Mouse (Mus musculus) testis, postnatal 10 days (tissue): ENCODE data around the gene Poc1a.

Experiments
- DNase-seq: peaks from one replicate; pipeline ENCODE4 v3.0.0; 2021; ENCODE audit warnings: low spot score

The Poc1a gene

DNA sequence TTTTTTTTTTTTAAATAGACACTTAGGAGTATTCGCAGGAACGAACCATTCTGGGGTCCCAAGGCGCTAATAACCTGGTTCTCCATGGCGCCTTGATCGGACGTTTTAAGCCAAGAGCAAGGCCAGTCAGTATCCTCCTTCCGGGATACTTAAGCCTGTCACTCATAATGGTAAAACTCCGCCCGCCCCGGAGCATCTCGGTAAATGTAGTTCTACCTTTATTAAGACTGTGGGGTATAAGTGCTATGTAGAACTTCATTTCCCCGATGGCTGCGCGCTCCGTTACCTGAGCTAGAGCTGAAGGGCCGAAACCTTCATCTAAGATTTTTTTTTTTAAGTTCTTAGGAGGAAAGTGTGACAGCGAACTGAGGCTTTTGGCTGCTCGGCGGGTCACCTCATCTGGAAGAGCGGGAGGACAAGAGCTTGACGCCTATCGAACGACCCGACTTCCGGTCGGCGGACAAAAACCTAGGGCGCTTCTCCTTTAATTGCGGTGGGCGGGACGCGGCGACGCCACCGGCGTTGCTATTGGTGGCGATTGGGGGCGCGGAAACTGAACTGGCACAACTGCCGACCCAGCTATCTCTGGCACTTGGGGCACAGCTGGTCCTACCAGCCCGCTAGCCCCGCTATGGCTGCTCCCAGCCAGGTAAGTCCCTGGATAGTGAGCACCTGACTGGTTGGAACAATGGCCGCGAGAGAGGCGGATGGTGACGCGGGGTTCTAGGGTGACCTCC is at the start of gene Poc1a:
TSS of gene Poc1a (plus strand) at position 254 of the 737 bp plus-strand sequence.
- peak; percentile 96 for DNase-seq

DNA sequence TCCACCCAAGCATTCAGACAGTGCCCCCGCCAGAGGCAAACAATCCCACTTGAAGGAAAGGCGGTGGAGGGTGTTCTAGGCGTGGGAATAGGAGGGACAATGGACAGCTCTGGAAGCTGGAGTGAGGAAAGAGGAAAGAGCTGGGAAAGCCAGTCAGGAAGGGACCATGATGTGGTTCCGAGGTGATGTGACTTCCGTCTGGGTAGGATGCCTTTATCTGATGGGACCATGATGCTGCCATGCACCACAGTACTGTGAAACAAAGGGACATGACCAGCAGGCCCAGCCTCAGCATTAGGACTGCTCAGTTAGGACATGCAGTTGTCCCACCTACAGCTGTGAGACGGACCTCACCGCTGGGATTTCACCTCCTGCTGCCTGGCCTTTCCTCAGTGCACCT is 49.6 kb upstream of the Poc1a start:
- no peak for DNase-seq

DNA sequence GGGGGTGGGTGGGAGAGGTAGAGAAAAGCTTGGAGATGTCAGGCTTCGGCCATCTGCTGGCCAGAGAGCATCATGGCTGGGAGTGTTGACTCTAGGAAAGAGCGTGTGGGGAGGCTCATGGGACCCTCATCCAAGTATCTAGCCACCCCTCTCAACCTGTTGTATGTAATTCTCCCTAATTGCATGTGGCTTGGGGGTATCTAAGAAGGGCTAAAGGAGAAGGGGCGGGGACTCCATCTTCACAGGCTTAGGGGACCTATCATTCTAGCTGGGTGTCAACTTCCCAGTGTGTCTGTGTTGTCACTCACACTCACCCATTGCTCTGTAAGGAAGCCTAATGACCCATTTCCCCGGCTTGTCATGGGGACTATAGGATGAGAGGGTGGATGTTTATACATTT is 49.0 kb upstream of the Poc1a start:
- no peak for DNase-seq

DNA sequence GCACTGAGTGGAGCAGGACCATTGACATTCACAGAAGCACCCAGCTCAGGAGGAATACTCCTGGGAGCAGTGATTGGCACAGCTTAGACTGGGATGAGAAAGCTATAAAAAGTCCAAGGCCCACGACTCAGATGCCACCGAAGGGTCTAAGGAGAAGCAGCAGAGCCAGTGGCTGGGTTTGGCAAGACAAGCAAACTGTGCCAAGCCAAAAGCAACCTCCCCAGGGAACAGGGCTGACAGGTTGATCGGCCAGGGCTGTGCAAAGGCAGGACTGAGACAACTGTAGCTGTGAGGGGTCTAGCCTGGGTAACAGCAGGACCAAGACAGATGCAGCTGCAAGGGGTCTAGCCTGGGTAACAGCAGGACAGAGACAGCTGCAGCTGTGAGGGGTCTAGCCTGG is 47.9 kb upstream of the Poc1a start:
- no peak for DNase-seq

DNA sequence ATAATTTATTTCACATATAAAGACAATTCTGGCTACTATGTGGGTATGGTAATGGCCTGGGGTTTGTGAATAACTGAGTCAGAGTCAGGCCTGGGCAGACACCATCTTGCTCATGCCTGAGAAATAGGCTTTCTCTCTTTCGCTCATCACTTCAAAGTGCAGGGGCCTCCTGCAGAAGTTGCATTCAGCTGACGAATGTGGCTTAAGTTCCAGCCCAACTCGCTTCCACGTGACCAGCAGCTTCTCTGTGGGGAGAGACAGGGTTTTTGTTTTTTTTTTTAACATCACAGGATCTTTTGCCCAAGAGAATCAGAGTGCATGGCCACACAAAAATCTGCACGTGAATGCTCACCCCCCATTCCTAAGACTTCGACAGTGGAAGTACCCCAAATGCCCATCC is 46.9 kb upstream of the Poc1a start:
- DNase-seq: no peak

DNA sequence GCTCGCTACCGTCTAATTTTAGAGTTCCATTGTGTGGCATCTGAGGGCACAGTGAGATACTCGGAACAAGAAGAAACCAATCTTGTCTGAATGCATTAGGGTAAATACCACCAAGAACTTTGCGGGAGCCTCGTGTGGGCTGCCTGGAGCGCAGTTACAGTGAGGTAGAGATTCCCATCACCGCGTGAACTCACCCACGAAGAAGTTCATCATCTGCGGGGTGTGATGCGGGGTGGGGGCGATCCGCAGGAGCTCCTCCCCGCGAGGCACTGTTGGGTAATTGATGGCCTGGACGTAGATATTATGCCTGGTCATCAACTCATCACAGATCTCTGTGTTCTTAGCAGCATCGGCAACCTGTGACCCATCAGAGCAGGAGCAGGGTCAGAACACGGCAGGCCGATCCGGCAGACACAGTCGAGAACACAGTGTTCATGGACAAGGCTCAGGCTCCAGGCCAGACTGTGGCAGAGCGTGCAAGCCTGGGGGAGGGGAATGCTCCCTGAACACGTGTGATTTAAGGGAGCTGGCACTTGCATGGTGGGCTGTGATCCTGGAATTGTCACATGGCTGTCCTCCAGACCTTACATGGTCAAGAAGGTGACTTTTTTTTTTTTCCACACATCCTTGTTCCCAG is 45.5 kb upstream of the Poc1a start:
- DNase-seq: peak; percentile 77

DNA sequence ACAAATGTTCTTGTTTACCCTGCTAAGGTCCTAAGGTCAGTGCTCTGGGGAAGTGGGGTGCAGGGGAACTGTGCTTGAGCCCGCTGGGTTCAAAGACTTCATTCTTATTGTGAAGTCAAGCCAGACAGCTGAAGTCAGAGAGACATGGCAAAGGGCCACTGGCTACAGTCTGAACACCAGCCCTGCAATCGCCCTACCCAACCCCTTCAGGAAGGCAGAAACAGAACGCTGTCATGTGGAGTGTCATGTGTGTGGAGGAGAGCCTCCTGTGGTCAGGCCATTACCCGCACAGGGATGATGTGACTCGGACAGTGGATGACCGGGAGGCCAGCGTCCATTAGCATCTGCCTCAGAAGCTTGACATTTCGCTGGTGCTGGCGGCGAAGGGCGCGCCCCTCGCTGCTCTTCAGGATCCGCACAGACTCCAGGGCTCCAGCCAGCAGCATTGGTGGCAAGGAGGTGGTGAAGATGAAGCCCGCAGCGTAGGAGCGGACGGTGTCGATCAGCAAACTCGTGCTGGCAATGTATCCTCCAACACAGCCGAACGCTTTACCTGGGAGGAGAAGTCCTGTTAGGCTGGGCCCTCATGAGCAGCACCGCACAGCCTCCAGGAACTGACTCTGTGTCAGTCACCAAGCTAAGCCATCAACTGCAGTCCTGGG is 44.6 kb upstream of the Poc1a start:
- DNase-seq: no peak

DNA sequence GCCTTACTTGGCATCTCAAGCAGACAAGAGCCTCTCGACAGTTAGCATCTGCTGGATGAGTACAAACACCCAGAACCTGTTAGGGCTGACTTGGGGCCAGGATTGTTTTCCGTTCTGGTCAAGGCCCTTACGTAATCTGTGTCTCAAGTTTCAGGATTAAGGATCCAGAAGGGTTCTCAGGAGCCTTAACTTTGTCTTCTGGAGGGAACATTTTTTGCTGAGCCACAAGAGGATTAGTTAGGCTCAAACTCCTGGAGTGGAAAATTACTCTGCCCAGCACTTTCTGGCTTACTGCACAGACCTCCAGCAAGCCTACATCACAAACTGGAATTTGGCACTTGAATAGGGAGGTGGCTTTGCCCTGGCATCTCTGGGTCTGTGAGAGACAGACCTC is 44.0 kb upstream of the Poc1a start:
- no peak for DNase-seq

DNA sequence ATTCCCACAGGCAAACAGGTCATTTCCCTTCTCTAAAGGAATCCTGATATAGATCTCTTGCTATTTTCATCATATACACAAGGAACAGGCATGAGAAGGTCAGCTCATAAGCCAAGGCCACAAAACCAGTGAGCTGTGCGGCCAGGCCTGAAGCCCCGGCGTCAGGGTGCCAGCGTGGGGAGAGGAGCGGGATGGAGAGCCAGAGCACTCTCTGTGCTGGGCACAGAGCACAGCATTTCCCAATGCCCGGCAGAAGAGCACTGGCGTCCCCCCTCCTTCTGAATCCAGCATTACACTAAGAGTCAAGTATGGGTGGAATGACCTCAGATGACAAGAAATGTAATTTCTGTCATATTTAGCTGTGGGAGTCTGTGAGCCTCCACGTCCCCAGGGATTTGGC is 43.5 kb upstream of the Poc1a start:
- no peak for DNase-seq

DNA sequence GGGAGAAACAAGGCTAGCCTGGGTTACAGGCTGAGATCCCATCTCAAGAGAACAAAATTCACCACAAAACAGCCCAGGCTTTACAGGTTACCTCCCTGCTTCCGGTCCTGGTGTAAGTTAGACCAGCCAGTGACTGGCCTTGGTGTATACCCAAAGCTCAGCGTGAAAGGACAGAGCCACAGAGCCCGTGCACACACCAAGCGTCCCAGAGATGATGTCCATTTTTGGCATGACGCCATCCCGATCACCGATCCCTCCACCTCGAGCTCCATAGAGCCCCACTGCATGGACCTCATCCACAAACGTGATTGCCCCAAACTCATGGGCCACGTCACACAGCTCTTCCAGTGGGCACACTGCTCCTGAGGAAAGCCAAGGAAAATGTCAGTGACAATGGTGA is 43.0 kb upstream of the Poc1a start:
- DNase-seq: peak; percentile 60

DNA sequence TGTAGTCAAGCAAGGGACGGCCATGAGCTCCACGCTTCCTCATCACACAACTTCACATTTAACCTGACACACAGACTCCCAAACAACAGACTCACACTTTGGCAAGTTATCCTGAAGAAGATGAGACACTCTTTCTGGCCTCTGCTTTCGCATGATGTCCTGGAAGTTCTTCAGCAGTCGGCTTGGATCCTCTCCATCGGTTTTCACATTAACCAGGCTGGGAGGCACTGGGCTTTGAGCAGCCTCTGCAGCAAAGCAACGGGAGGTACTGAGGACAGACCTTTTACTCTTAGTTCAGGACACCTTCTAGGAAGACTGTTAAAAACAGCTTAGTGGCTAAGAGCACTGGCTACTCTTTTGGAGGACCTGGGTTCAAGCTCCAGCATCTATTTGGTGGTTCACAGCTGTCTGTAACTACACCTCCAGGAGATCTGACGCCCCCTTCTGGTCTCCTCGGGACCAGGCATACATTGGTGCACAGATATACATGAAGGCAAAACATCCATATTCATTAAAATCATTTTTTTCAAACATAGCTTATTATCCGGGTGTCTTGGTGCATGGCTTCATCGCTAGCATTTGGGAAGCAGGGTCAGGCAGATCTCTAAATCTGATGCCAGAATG is 39.2 kb upstream of the Poc1a start:
- no peak for DNase-seq

DNA sequence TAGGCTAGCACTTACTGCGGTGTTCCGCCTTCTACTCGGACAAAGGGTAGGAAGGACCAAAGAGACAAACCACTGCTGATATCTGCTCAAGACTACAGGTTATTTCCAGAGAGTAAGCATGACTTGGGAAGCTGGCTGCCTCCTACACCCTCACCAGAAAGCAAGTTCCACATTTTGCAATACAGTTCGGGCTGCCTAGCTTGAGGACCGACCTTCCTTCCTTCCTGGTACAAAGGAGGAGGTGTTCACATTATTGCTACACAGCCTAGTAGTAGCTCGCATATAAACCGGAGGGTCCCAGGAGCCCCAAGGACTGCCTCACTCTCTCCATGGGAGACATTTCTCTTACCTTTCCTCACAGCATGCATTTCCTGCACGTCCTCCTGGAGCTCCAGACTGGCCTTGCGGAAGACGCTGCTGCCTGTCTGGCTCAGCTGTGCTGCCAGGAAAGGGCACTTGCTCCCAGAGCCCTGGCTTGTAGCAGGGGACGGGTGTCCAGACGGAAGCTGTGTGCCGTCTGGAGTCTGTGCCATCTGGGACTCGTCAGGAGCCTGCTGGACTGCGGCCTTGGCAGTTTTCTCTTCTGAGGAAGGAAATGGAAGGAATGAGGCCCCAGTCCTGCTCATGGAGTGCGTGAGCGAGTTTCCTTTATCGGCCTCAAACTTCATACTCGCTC is 37.9 kb upstream of the Poc1a start:
- DNase-seq: no peak

DNA sequence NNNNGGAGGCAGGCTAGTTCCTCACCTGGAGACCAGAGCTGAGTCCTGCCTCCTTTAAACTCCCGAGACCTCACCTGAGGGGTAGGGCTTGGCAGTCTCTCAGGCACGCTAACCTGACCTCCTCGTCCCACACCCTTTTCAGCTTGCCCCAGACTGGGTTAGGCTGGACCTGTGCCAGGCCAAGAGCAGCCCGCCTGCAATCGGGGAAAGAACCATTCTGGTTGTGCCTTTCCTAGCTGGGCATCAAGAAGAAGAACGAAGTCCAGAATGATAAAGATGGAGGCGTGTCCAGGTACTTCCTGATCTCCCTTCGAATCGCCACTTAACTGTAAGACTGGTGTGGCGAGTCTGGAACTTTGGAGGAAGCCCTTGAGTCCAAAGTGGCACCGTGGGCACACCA is 31.3 kb upstream of the Poc1a start:
- no peak for DNase-seq

DNA sequence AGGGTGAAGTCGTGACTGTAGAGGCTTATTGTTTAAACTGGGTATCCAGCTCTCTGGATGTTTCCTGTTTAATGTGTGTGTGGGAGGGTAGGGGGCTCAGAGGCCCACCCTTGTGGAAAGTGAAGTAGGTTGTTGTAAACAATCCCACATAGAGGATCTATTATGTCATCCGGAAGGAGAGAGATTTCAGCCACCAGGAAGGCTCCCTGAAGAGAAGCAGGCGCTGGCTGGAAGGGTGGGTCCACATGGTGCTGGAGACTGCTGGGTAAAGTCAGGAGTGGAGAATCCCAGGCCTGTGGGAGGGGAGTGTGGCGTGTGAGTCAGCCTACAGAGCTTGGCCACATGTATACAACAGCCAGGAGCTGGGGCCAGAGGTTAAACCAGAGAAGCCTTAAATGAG is 30.6 kb upstream of the Poc1a start:
- DNase-seq: no peak

DNA sequence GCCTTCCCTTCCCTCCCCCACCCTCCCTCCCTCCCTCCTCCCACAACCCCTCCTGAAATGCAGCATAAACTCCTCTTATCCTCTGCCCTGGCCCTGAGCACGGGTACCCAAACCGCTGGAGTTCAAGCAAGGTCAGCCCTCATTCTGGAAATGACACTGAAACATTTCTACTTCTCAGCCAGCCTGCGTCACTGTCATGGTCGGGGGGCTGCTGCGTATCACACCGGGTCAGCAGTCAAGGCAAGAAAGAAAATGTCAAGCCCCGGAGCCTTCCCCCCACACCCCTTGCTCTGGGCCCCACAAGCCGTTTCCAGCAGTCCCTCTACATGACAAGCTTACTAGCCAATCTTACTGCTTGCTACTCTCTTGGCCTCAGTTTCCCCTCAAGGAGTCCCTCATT is 29.8 kb upstream of the Poc1a start:
- DNase-seq: no peak

DNA sequence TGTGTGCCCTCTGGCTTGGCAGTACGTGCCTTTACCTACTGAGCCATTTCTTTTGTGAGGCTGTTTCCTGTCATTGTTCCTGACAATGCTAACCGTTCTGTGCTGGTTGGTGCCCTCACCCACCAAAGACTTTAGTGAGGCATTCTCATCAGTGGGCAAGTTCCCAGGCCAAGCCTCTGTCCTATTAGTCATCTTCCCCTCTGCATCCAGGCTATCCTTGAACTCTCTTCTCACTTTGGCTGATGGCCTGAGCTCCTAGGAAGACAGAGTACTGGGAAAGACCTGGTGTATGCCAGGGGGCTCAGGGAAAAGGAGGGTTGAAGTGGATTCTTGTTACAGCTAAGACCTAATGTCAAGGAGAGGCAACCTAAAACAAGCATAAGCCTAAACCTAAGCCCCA is 26.9 kb upstream of the Poc1a start:
- DNase-seq: no peak

DNA sequence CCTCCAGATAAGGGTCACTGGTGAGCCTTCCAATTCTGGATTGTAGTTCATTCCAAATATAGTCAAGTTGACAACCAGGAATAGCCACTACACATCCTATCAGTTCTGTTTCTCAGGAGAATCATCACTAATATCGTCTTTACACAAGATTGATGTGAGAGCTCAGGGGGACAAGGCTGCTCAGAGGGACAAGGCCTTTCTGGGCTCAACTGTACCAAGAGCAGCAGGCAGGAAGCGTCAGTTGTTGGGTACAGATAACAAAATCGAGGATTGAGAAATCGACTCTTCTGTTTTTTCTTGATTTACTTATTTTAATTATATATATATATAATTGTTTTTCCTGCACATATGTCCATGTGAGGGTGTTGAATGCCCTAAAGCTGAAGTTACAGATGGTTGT is 22.4 kb upstream of the Poc1a start:
- no peak for DNase-seq

DNA sequence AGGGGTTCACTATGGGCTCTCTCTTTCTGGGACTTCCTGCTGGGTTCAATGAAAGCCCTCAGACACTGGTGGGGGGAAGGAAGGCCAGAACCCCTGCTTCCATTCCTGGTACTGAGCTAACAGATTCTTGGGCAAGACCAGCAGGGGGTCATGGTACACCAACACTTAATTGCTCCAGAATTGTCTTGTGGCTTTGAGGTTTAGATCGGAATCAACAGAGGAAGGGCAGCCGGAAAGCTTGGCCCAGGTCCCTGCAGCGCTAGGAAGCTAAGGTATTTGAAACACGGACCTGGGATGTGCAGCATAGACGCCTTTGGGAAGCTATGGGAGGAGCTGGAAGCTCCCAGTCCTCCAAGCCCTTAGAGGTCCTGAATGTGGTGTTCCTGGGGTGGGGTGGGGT is 21.9 kb upstream of the Poc1a start:
- no peak for DNase-seq

DNA sequence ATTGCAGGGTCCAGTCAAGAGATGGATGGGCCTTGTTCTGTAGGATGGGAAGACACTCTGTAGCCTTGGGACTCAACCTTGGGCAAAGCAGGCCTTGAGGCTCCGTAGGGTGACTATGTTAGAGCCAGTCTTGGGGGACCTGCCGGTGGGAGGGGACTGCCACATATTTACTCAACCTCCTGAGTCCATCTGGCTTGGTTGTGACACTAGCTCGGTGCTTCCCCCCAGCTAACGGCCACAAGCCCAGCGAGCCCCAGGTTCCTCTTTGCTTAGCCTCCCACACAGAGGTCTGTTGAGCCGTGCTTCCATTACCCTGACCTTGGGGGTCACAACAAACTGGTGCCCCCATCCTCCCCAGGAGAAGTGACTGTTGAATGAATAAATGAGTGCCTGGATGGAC is 19.8 kb upstream of the Poc1a start:
- no peak for DNase-seq

DNA sequence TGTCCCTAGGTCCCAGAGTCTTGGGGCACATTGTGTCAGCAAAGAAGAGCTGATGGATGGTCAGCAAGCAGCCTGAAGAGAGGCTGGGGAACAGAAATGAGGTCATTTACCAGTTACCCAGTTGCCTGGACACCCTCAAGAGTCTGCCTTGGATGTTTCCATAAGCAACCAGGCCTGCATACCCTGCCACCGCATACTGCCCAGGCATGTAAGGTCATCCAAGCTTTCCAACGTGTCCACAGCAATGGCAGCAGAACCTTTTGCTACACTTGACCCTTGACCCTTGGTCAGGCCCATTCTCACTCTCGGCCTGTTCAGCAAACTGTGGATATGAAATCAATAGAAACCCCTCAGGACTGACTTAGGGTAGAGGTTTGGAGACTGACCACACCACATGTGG is 19.4 kb upstream of the Poc1a start:
- DNase-seq: no peak

DNA sequence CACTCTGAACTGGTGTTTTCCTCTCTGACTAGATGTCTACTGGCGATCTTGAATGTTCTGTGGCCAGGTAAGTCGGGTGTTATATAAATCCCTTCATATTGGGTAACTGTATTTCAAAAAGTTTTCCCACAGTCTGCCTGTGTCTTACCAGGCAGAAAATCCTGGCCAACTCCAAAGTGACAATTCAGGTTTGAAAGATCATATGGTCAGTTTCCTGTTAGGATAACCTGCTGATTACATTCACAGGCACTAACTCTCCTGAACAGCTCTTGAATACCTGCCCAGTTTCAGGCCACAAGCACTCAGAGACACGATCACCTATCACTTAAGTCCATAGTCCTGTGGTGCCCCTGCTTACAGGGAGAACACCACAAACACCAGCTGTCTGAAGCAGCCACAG is 18.8 kb upstream of the Poc1a start:
- DNase-seq: no peak

DNA sequence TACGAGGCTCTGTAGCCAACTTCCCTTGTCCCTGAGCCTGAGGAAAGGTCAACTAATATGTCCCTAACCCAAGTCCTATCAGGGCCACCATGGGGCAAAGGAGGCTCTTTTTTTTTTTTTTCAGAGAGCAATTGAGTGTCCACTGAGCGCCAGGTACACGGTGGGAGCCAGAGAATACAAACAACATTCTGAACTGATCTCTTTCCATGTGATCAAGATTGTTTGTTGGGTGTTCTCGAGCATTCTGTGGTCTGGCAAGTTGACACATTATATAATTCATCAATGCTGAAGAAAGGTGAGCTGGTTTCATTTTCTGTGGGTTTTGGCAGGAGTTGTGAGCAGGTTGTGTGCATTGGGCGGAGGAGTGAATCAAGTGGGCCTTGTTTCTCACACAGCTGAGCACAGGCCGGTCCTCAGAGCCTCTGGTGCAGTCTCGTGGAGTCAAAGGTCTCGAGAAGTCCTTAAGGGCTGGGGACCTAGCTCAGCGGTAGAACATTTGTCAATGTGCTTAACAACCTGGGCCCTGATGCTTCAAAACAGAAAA is 17.4 kb upstream of the Poc1a start:
- no peak for DNase-seq
